Mouse (Mus musculus) liver, embryonic 15.5 days (tissue): ENCODE measurements around the gene Dhx40. TPM values are rescaled to one million over a fixed set of nuclear protein-coding genes. Genes with fewer than 3 reads are reported as not detected.
A peak's percentile ranks its signal among the peaks of the same experiment; 100 is the strongest.
"Not testable (repeated sequence)": the region's sequence is repeated elsewhere in the genome, so short reads cannot be mapped to it uniquely, and the experiment has no call there.

Source experiments
- ATAC-seq: fragments of 200-750 bp; cut with Nextera tagmentation; 2 replicates; pipeline ENCODE4 v1.8.0; 2017; ENCODE audit warnings: moderate number of reproducible peaks, mild to moderate bottlenecking, moderate library complexity; ENCODE audit not compliant: insufficient read depth
- H3K27ac ChIP-seq: fragments of 300-500 bp; sonication (generic); replicated peaks from 2 replicates; pipeline ENCODE4 v1.5.1; 2015; ENCODE audit warnings: mild to moderate bottlenecking, inconsistent platforms
- H3K27me3 ChIP-seq: fragments of 300-500 bp; sonication (generic); 2 replicates; pipeline ENCODE4 v1.6.1; 2015; ENCODE audit warnings: mild to moderate bottlenecking, inconsistent platforms
- H3K36me3 ChIP-seq: fragments of 300-500 bp; sonication (generic); replicated peaks from 2 replicates; pipeline ENCODE4 v1.6.1; 2015; ENCODE audit warnings: moderate library complexity, mild to moderate bottlenecking, inconsistent platforms
- H3K4me1 ChIP-seq: fragments of 300-500 bp; sonication (generic); replicated peaks from 2 replicates; pipeline ENCODE4 v1.6.1; 2015; ENCODE audit warnings: inconsistent platforms
- H3K4me2 ChIP-seq: fragments of 300-500 bp; sonication (generic); 2 replicates; pipeline ENCODE4 v1.6.1; 2015; ENCODE audit warnings: moderate library complexity, mild to moderate bottlenecking, inconsistent platforms
- H3K4me3 ChIP-seq: fragments of 300-500 bp; sonication (generic); replicated peaks from 2 replicates; pipeline ENCODE4 v1.5.1; 2015; ENCODE audit warnings: mild to moderate bottlenecking, inconsistent platforms
- H3K9ac ChIP-seq: fragments of 300-500 bp; sonication (generic); 2 replicates; pipeline ENCODE4 v1.6.1; 2015; ENCODE audit warnings: moderate library complexity, mild to moderate bottlenecking, inconsistent platforms
- H3K9me3 ChIP-seq: fragments of 300-500 bp; sonication (generic); replicated peaks from 2 replicates; pipeline ENCODE4 v1.6.1; 2016; ENCODE audit warnings: inconsistent platforms
- WGBS: fragments of 180-500 bp; shearing (Covaris S2); methylation state at CpG from one replicate; pipeline ENCODE4 v1.1.7; 2015; ENCODE audit warnings: mixed read lengths; ENCODE audit not compliant: insufficient replicate concordance; 5-methylcytosine and 5-hydroxymethylcytosine counted together
- polyA plus RNA-seq: library from polyadenylated mRNA; unstranded; fragments of >200 nt; fragmentation: Nextera tagmentation; extraction: Ambion mirVana; gene quantifications from 2 replicates; pipeline ENCODE4 v1.2.1, GENCODE M21; 2015

The Dhx40 gene
- polyA plus RNA-seq, 1 experiment from 2014 or later, result 8.8 TPM

- Histone ChIP-seq H3K27me3 (no peaks in the 10 kb centered on the region), H3K4me3 (no peak overlapping the region), H3K36me3 (peaks cover 14% of the 10 kb centered on the region), H3K4me2 (no peak overlapping the region), H3K27ac (peak overlapping the region; percentile 48; the same call in 1 of the 2 replicates), H3K9ac (no peak overlapping the region), H3K4me1 (peaks cover 87% of the 10 kb centered on the region), H3K9me3 (no peaks in the 10 kb centered on the region)
- no peak for ATAC-seq
- 86% methylated on average over 3 of the region's 3 CpGs for WGBS
Measured at GRCm38 (mm10) chr11:86749776-86750423, 57.6 kb downstream of the Dhx40 start.

GRCm38 (mm10) chr11:86745634-86746404 lies 61.7 kb downstream of the Dhx40 start:
- Histone ChIP-seq H3K27me3 (no peaks in the 10 kb centered on the region), H3K4me2 (peak overlapping the region; percentile 21), H3K9me3 (no peaks in the 10 kb centered on the region), H3K27ac (peak overlapping the region; percentile 78), H3K9ac (0 out of 2 replicates have a peak overlapping the region, but pooled peaks have one; percentile 0), H3K4me3 (no peak overlapping the region), H3K36me3 (no peaks in the 10 kb centered on the region; the same call in 1 of the 2 replicates), H3K4me1 (peaks cover 82% of the 10 kb centered on the region)
- 56% methylated on average over 3 of the region's 3 CpGs for WGBS
- no peak for ATAC-seq

- peak overlapping the region; percentile 94 for H3K27ac ChIP-seq
- peak overlapping the region; percentile 37 for H3K4me3 ChIP-seq
- H3K4me1 ChIP-seq, result peaks cover 87% of the 10 kb centered on the region
- H3K9ac ChIP-seq, result peak overlapping the region; percentile 45
- ATAC-seq, result peak; percentile 97
- no peaks in the 10 kb centered on the region for H3K9me3 ChIP-seq
- peak overlapping the region; percentile 69 for H3K4me2 ChIP-seq
- 0 out of 2 replicates have a peak, but pooled peaks cover 8% of the 10 kb centered on the region for H3K36me3 ChIP-seq
- H3K27me3 ChIP-seq, result no peaks in the 10 kb centered on the region
- 4% methylated on average over 2 of the region's 2 CpGs for WGBS
Measured at GRCm38 (mm10) chr11:86742605-86743004, 64.9 kb downstream of the Dhx40 start.

- H3K9ac ChIP-seq, result 0 out of 2 replicates have a peak overlapping the region, but pooled peaks have one; percentile 0
- peaks cover 12% of the 10 kb centered on the region; the same call in 1 of the 2 replicates for H3K36me3 ChIP-seq
- WGBS, result 68% methylated on average over 5 of the region's 5 CpGs
- H3K4me3 ChIP-seq, result no peak overlapping the region
- no peaks in the 10 kb centered on the region for H3K27me3 ChIP-seq
- no peaks in the 10 kb centered on the region for H3K9me3 ChIP-seq
- no peak for ATAC-seq
- H3K27ac ChIP-seq, result peak overlapping the region; percentile 94
- H3K4me1 ChIP-seq, result peaks cover 87% of the 10 kb centered on the region
- H3K4me2 ChIP-seq, result peak overlapping the region; percentile 69
Measured at GRCm38 (mm10) chr11:86741505-86741904, 66.0 kb downstream of the Dhx40 start.

- 35% methylated on average over 2 of the region's 2 CpGs for WGBS
Measured at GRCm38 (mm10) chr11:86739470-86739869, 68.1 kb downstream of the Dhx40 start.

GRCm38 (mm10) chr11:86738956-86739355 lies 68.6 kb downstream of the Dhx40 start:
- Histone ChIP-seq H3K4me2 (peak overlapping the region; percentile 27), H3K9ac (no peak overlapping the region), H3K4me1 (peaks cover 73% of the 10 kb centered on the region), H3K4me3 (no peak overlapping the region), H3K27ac (peak overlapping the region; percentile 77), H3K27me3 (no peaks in the 10 kb centered on the region), H3K36me3 (peaks cover 32% of the 10 kb centered on the region), H3K9me3 (no peaks in the 10 kb centered on the region)
- 80% methylated on average over 1 of the region's 1 CpGs for WGBS
- no peak for ATAC-seq

More at GRCm38 (mm10) chr11:86739470-86739869, 68.1 kb downstream of the Dhx40 start:
- peak overlapping the region; percentile 27 for H3K4me2 ChIP-seq
- no peaks in the 10 kb centered on the region for H3K27me3 ChIP-seq
- H3K4me1 ChIP-seq, result peaks cover 75% of the 10 kb centered on the region
- H3K9ac ChIP-seq, result no peak overlapping the region; the same call in 1 of the 2 replicates
- H3K36me3 ChIP-seq, result peaks cover 28% of the 10 kb centered on the region
- peak overlapping the region; percentile 77 for H3K27ac ChIP-seq
- no peaks in the 10 kb centered on the region for H3K9me3 ChIP-seq
- no peak overlapping the region for H3K4me3 ChIP-seq
- no peak for ATAC-seq

- not testable (repeated sequence) for H3K4me3 ChIP-seq, H3K9ac ChIP-seq, H3K27me3 ChIP-seq, ATAC-seq, H3K9me3 ChIP-seq
- Histone ChIP-seq H3K4me1 (peaks cover 66% of the 10 kb centered on the region), H3K4me2 (peak overlapping the region; percentile 27), H3K27ac (peak overlapping the region; percentile 77), H3K36me3 (peaks cover 38% of the 10 kb centered on the region)
- 83% methylated on average over 1 of the region's 1 CpGs for WGBS
Measured at GRCm38 (mm10) chr11:86738308-86738707, 69.2 kb downstream of the Dhx40 start.

GRCm38 (mm10) chr11:86737301-86738000 lies 70.1 kb downstream of the Dhx40 start:
- Histone ChIP-seq H3K36me3 (peaks cover 47% of the 10 kb centered on the region), H3K4me3 (no peak overlapping the region), H3K4me1 (peaks cover 63% of the 10 kb centered on the region), H3K9ac (no peak overlapping the region), H3K9me3 (no peaks in the 10 kb centered on the region), H3K27me3 (no peaks in the 10 kb centered on the region), H3K27ac (peak overlapping the region; percentile 62), H3K4me2 (peak overlapping the region; percentile 32)
- WGBS, result 49% methylated on average over 8 of the region's 8 CpGs
- peak; percentile 81 for ATAC-seq

GRCm38 (mm10) chr11:86734993-86735392 lies 72.6 kb downstream of the Dhx40 start:
- Histone ChIP-seq H3K9me3 (no peaks in the 10 kb centered on the region), H3K36me3 (peaks cover 66% of the 10 kb centered on the region), H3K4me2 (no peak overlapping the region), H3K9ac (no peak overlapping the region), H3K27me3 (no peaks in the 10 kb centered on the region), H3K4me1 (peaks cover 41% of the 10 kb centered on the region), H3K27ac (no peak overlapping the region), H3K4me3 (no peak overlapping the region)
- WGBS, result 82% methylated on average over 4 of the region's 4 CpGs
- ATAC-seq, result no peak

GRCm38 (mm10) chr11:86734241-86734939 lies 73.2 kb downstream of the Dhx40 start:
- no peak for ATAC-seq
- Histone ChIP-seq H3K4me2 (no peak overlapping the region), H3K27ac (no peak overlapping the region), H3K4me1 (peaks cover 35% of the 10 kb centered on the region), H3K4me3 (no peak overlapping the region), H3K9ac (no peak overlapping the region), H3K36me3 (peaks cover 71% of the 10 kb centered on the region), H3K9me3 (no peaks in the 10 kb centered on the region), H3K27me3 (no peaks in the 10 kb centered on the region)
- WGBS, result 80% methylated on average over 10 of the region's 10 CpGs
